10 mouse cellular contexts compared by ENCODE assay signal in genomic region chr7:28866769-28867507, GRCm38 (mm10). TPM values are rescaled to one million over a fixed set of nuclear protein-coding genes. Genes with fewer than 3 reads are reported as not detected.
DNase-seq lines count a peak whose midpoint lies in the region; ATAC-seq and TF ChIP-seq lines count a peak whose summit lies in the region.
"Had no signal": no experiment of that assay in that cellular context is flagged by ENCODE, and none has a peak within 500 bp of the region (broad histone marks: within the 10 kb centered on the region; RNA-seq: fewer than 3 reads in every experiment).

No protein-coding gene starts in this region.

- H3K4me2 ChIP-seq in kidney, embryonic 16.5 days (replicated peaks; ENCODE audit: low read depth, low read length), result no peak overlapping the region
- no peak overlapping the region for H3K4me2 ChIP-seq in kidney, embryonic 14.5 days (replicated peaks; ENCODE audit: low read depth, low read length)
- H3K4me2 ChIP-seq in liver, embryonic 12.5 days, result peak overlapping the region; percentile 67
- H3K4me2 ChIP-seq in forebrain, embryonic 12.5 days, result no peak overlapping the region

- no peak for TF ChIP-seq POLR2A in bone marrow, adult 2 months (IDR thresholded peaks at IDR 0.05; ENCODE audit: borderline replicate concordance, control insufficient read depth, low read depth, low read length)

- WGBS in kidney, embryonic 16.5 days, result 85% methylated on average over 28 of the region's 28 CpGs
- WGBS in kidney, embryonic 14.5 days, result 90% methylated on average over 28 of the region's 28 CpGs
- 82% methylated on average over 28 of the region's 28 CpGs for WGBS in bone marrow, adult 2 months
- WGBS in liver, embryonic 12.5 days (ENCODE audit: insufficient replicate concordance), result 82% methylated on average over 28 of the region's 28 CpGs
- WGBS in forebrain, embryonic 12.5 days, result 92% methylated on average over 28 of the region's 28 CpGs

- no peaks in the 10 kb centered on the region for H3K9me3 ChIP-seq in kidney, embryonic 16.5 days (ENCODE audit: low read length)
- no peaks in the 10 kb centered on the region for H3K9me3 ChIP-seq in kidney, embryonic 14.5 days (ENCODE audit: control insufficient read depth, low read length)
- H3K9me3 ChIP-seq in liver, embryonic 12.5 days (replicated peaks), result no peaks in the 10 kb centered on the region
- H3K9me3 ChIP-seq in forebrain, embryonic 12.5 days, result no peaks in the 10 kb centered on the region

- H3K36me3 ChIP-seq in kidney, embryonic 16.5 days (ENCODE audit: insufficient read depth, low read length), result no peaks in the 10 kb centered on the region
- no peaks in the 10 kb centered on the region for H3K36me3 ChIP-seq in kidney, embryonic 14.5 days (ENCODE audit: control insufficient read depth, insufficient read depth, low read length)
- no peaks in the 10 kb centered on the region for H3K36me3 ChIP-seq in liver, embryonic 12.5 days
- H3K36me3 ChIP-seq in forebrain, embryonic 12.5 days (replicated peaks), result no peaks in the 10 kb centered on the region

- TF ChIP-seq CTCF in bone marrow, adult 2 months (IDR thresholded peaks at IDR 0.05; ENCODE audit: control insufficient read depth, insufficient read depth, low read length), result no peak

- no peak overlapping the region for H3K9ac ChIP-seq in kidney, embryonic 16.5 days (replicated peaks; ENCODE audit: low read length)
- H3K9ac ChIP-seq in kidney, embryonic 14.5 days (ENCODE audit: low read depth, low read length), result no peak overlapping the region
- no peak overlapping the region for H3K9ac ChIP-seq in liver, embryonic 12.5 days
- no peak overlapping the region for H3K9ac ChIP-seq in forebrain, embryonic 12.5 days

- 0 out of 2 replicates have a peak, but pooled peaks have one; percentile 9 for ATAC-seq in kidney, embryonic 16.5 days (ENCODE audit: low FRiP score, low TSS enrichment)
- ATAC-seq in kidney, embryonic 14.5 days (ENCODE audit: low FRiP score, low TSS enrichment), result no peak
- ATAC-seq in liver, embryonic 12.5 days, result no peak
- no peak for ATAC-seq in forebrain, embryonic 12.5 days (ENCODE audit: low FRiP score)

- no peak overlapping the region for H3K4me3 ChIP-seq in kidney, embryonic 16.5 days (ENCODE audit: low read length)
- no peak overlapping the region for H3K4me3 ChIP-seq in kidney, embryonic 14.5 days (ENCODE audit: low read length)
- no peak overlapping the region for H3K4me3 ChIP-seq in bone marrow, adult 2 months (replicated peaks; ENCODE audit: control insufficient read depth, low read depth, low read length)
- H3K4me3 ChIP-seq in liver, embryonic 12.5 days, result no peak overlapping the region
- no peak overlapping the region for H3K4me3 ChIP-seq in forebrain, embryonic 12.5 days (replicated peaks)

- peak; percentile 40 for DNase-seq in CD4-positive helper T cell, adult 2 months (ENCODE audit: low read depth, low spot score)
- DNase-seq in urinary bladder, postnatal 4 days (ENCODE audit: low spot score in 2 of 2), result no peak
- no peak for DNase-seq in ovary, adult 18-20 months (ENCODE audit: low spot score)

- no peaks in the 10 kb centered on the region for H3K27me3 ChIP-seq in kidney, embryonic 16.5 days (ENCODE audit: insufficient read depth, low read length)
- no peaks in the 10 kb centered on the region for H3K27me3 ChIP-seq in kidney, embryonic 14.5 days (ENCODE audit: control insufficient read depth, insufficient read depth, low read length)
- H3K27me3 ChIP-seq in liver, embryonic 12.5 days (replicated peaks), result 0 out of 2 replicates have a peak, but pooled peaks cover 2% of the 10 kb centered on the region
- no peaks in the 10 kb centered on the region for H3K27me3 ChIP-seq in forebrain, embryonic 12.5 days

- H3K27ac ChIP-seq in kidney, embryonic 16.5 days (ENCODE audit: low read length), result no peak overlapping the region
- H3K27ac ChIP-seq in kidney, embryonic 14.5 days (ENCODE audit: low read depth, low read length), result no peak overlapping the region
- peak overlapping the region; percentile 86 for H3K27ac ChIP-seq in bone marrow, adult 2 months (ENCODE audit: control insufficient read depth, insufficient read depth, low read depth, low read length, poor library complexity)
- 0 out of 2 replicates have a peak overlapping the region, but pooled peaks have one; percentile 18 for H3K27ac ChIP-seq in liver, embryonic 12.5 days
- H3K27ac ChIP-seq in forebrain, embryonic 12.5 days, result no peak overlapping the region
- H3K27ac ChIP-seq: hindbrain, embryonic 14.5 days had no signal

- H3K4me1 ChIP-seq in kidney, embryonic 16.5 days (ENCODE audit: insufficient read depth, low read length), result peaks cover 10% of the 10 kb centered on the region; the same call in 1 of the 2 replicates
- peaks cover 12% of the 10 kb centered on the region for H3K4me1 ChIP-seq in kidney, embryonic 14.5 days (ENCODE audit: control insufficient read depth, insufficient read depth, low read length)
- H3K4me1 ChIP-seq in bone marrow, adult 2 months (ENCODE audit: control insufficient read depth, insufficient read depth, low read length), result peaks cover 5% of the 10 kb centered on the region; the same call in 1 of the 2 replicates
- H3K4me1 ChIP-seq in liver, embryonic 12.5 days, result peaks cover 49% of the 10 kb centered on the region
- H3K4me1 ChIP-seq in forebrain, embryonic 12.5 days, result peaks cover 11% of the 10 kb centered on the region

RNA-seq across cellular contexts. Expression of gene Lgals7, which starts 3.3 kb away (rescaled TPM):
- polyA plus RNA-seq in kidney, embryonic 16.5 days (2015; fragmentation: Nextera tagmentation; extraction: Ambion mirVana), result 1.3 and 2.3 TPM in 2 replicates
- 1.1 and 4.0 TPM in 2 replicates for polyA plus RNA-seq in kidney, embryonic 14.5 days (2014; fragmentation: Nextera tagmentation; extraction: Ambion mirVana)
- not detected in 2 replicates for polyA plus RNA-seq in bone marrow, adult 2 months (2011; ENCODE audit: insufficient read depth, insufficient read length, low replicate concordance, missing spikeins)
- 0.25 TPM in 1 of 2 replicates, not detected in the other for polyA plus RNA-seq in liver, embryonic 12.5 days (2016; fragmentation: Nextera tagmentation; extraction: Ambion mirVana)
- 1.1 and 1.9 TPM in 2 replicates for polyA plus RNA-seq in forebrain, embryonic 12.5 days (2016; fragmentation: Nextera tagmentation; extraction: Ambion mirVana)
- polyA plus RNA-seq: macrophage had no signal

RNA-seq across cellular contexts. Expression of gene Capn12, which starts 14.3 kb away (rescaled TPM):
- 0.59 and 0.74 TPM in 2 replicates for polyA plus RNA-seq in kidney, embryonic 16.5 days (2015; fragmentation: Nextera tagmentation; extraction: Ambion mirVana)
- polyA plus RNA-seq in kidney, embryonic 14.5 days (2014; fragmentation: Nextera tagmentation; extraction: Ambion mirVana), result 0.51 and 0.64 TPM in 2 replicates
- not detected in 2 replicates for polyA plus RNA-seq in bone marrow, adult 2 months (2011; ENCODE audit: insufficient read depth, insufficient read length, low replicate concordance, missing spikeins)
- polyA plus RNA-seq in liver, embryonic 12.5 days (2016; fragmentation: Nextera tagmentation; extraction: Ambion mirVana), result 0.12 and 0.13 TPM in 2 replicates
- 0.24 and 0.57 TPM in 2 replicates for polyA plus RNA-seq in forebrain, embryonic 12.5 days (2016; fragmentation: Nextera tagmentation; extraction: Ambion mirVana)

RNA-seq across cellular contexts. Expression of gene Lgals4, which starts 33.3 kb away (rescaled TPM):
- 10.8 and 12.8 TPM in 2 replicates for polyA plus RNA-seq in kidney, embryonic 16.5 days (2015; fragmentation: Nextera tagmentation; extraction: Ambion mirVana)
- 3.8 and 3.9 TPM in 2 replicates for polyA plus RNA-seq in kidney, embryonic 14.5 days (2014; fragmentation: Nextera tagmentation; extraction: Ambion mirVana)
- polyA plus RNA-seq in bone marrow, adult 2 months (2011; ENCODE audit: insufficient read depth, insufficient read length, low replicate concordance, missing spikeins), result 31.4 and 67.1 TPM in 2 replicates
- 2.7 and 3.6 TPM in 2 replicates for polyA plus RNA-seq in liver, embryonic 12.5 days (2016; fragmentation: Nextera tagmentation; extraction: Ambion mirVana)
- 1.7 and 2.8 TPM in 2 replicates for polyA plus RNA-seq in forebrain, embryonic 12.5 days (2016; fragmentation: Nextera tagmentation; extraction: Ambion mirVana)

RNA-seq across cellular contexts. Expression of gene Ech1, which starts 41.9 kb away (rescaled TPM):
- 198 and 214 TPM in 2 replicates for polyA plus RNA-seq in kidney, embryonic 16.5 days (2015; fragmentation: Nextera tagmentation; extraction: Ambion mirVana)
- 134 and 150 TPM in 2 replicates for polyA plus RNA-seq in kidney, embryonic 14.5 days (2014; fragmentation: Nextera tagmentation; extraction: Ambion mirVana)
- polyA plus RNA-seq in bone marrow, adult 2 months (2011; ENCODE audit: insufficient read depth, insufficient read length, low replicate concordance, missing spikeins), result 64.4 and 98.5 TPM in 2 replicates
- 72.3 and 73.6 TPM in 2 replicates for polyA plus RNA-seq in liver, embryonic 12.5 days (2016; fragmentation: Nextera tagmentation; extraction: Ambion mirVana)
- 63.9 and 64.2 TPM in 2 replicates for polyA plus RNA-seq in forebrain, embryonic 12.5 days (2016; fragmentation: Nextera tagmentation; extraction: Ambion mirVana)

RNA-seq across cellular contexts. Expression of gene Hnrnpl, which starts 58.6 kb away (rescaled TPM):
- polyA plus RNA-seq in kidney, embryonic 16.5 days (2015; fragmentation: Nextera tagmentation; extraction: Ambion mirVana), result 204 and 224 TPM in 2 replicates
- 283 and 322 TPM in 2 replicates for polyA plus RNA-seq in kidney, embryonic 14.5 days (2014; fragmentation: Nextera tagmentation; extraction: Ambion mirVana)
- polyA plus RNA-seq in bone marrow, adult 2 months (2011; ENCODE audit: insufficient read depth, insufficient read length, low replicate concordance, missing spikeins), result 274 and 541 TPM in 2 replicates
- polyA plus RNA-seq in liver, embryonic 12.5 days (2016; fragmentation: Nextera tagmentation; extraction: Ambion mirVana), result 186 and 188 TPM in 2 replicates
- polyA plus RNA-seq in forebrain, embryonic 12.5 days (2016; fragmentation: Nextera tagmentation; extraction: Ambion mirVana), result 267 and 357 TPM in 2 replicates

Comparison
In these comparisons a context has a peak if more than half of its experiments do, and no peak if none do; other contexts are left out.
1. H3K27ac ChIP-seq: peak in bone marrow, adult 2 months (single experiment) and liver, embryonic 12.5 days (single experiment); none in kidney, embryonic 16.5 days (single experiment), kidney, embryonic 14.5 days (single experiment) and forebrain, embryonic 12.5 days (single experiment).